Mouse (Mus musculus) bone marrow macrophage, adult 2 months (primary cell): ENCODE measurements around the gene Rbp7.

ENCODE experiments used
- CTCF ChIP-seq: IDR thresholded peaks from 2 replicates; pipeline ENCODE4 v1.5.1; 2012; ENCODE audit warnings: low read depth, mild to moderate bottlenecking, low read length, moderate library complexity
- POLR2A ChIP-seq: IDR thresholded peaks from 2 replicates; pipeline ENCODE4 v1.6.1; 2012; ENCODE audit warnings: mild to moderate bottlenecking, low read depth, low read length, borderline replicate concordance

- TF ChIP-seq CTCF: no peak
- no peak for TF ChIP-seq POLR2A
These were observed 3.2 kb upstream of the Rbp7 start for GRCm38 (mm10) chr4:149457831-149458430.
